Mouse (Mus musculus) retina, postnatal 1 day (tissue): Measurements from ENCODE around the gene Ccr2.
"Not testable (repeated sequence)": the region's sequence is repeated elsewhere in the genome, so short reads cannot be mapped to it uniquely, and the experiment has no call there.

Source experiments
- DNase-seq: peaks from one replicate; pipeline ENCODE4 v3.0.0-alpha.2; 2012

Ccr2 gene

DNA sequence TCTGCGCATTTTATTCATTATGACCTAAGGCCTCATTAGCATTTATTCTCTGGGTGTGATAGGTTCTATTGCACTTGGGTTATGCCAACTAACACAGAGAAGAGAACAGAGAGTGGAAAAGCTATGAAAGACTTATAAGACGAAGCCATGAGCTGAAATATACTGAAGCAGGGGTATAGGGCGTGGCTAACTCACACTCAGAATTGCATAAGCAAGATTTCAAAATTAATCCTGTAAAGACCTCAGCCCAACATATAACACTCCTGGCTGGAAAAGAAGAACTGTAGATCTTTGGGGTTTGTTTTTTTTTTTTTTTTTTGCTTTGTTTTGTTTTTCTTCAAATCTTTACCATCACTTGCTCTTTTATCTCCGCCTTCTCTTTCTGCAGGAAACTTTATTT, at the start of gene Ccr2:
Ccr2 (plus strand) TSS at position 228 of the 400 bp plus-strand sequence.
- DNase-seq, result no peak

DNA sequence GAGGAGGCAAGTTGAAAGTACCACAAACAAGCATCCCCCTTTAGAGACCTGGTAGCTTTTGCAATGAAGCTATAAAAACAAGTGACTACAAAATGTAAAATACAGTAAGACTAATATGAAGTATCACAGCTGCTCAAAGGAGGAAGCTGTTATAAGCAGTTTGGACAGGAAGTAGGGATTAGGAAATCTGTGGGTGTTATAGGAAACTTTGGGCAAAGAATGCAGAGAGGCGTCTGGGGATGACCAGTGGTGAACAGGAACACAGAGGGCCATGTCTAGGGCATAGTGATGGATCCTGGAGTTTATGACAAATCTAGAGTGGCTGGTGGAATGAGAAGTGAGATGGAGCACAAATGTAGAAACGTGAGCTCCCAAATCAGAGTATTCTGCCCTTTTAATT, 48.2 kb upstream of the Ccr2 start:
- DNase-seq, result no peak

DNA sequence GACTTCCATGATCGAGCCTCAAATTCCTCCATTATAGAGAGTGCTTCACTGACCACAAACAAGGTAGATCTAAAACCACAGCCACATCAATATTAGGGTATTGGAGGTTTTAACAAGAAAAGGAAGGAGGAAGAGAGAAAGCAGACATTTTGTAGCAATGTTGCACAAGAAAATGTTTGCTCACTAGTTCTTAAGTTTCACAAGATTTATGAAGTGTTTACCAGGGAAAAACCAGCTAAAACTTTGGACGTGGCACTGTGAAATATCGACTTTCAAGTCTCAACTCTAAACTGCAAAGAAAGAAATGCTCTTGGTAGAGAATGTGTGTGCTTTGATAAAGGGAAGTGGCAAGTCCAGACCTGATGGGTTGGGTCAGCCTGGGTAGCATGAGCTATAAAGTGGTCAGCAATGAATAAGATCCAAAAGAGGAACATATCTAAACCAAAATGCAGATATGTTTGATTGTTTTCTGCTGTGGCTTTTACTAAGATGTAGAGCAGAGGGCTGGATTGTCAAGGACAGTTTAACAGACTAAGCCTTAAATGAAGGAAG, 45.5 kb upstream of the Ccr2 start:
- no peak for DNase-seq

DNA sequence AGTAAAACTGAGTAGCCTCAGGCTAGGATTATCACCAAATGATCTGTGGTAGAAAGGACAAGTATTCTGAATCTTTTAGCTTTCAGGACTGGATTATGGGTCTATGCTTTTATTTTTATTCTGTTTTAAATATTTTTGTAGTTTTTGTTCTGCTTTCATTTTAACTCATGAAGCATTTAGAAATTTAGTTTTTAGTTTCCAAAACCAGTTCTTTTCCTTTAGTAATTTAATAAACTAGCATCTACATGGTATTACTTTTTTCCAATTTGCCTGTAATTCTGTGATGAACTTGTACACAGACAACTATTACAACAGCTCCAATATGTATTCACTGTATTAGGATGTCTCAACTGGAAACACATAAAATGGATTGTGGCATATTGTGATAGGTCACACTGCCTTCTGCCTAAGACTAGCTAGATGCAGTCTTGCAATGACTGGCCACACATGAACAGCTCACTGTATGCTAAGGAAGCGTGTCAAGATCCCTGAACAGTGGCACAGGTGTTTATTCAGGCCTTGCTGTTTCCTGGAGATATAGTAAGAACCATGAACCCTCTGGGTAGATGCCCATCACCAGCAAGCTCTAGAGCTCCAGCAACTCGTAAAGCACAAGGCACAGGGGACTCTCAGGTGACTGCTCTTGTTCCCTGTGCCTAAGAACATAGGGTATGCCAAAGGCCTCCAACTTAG, 41.9 kb upstream of the Ccr2 start:
- no peak for DNase-seq

DNA sequence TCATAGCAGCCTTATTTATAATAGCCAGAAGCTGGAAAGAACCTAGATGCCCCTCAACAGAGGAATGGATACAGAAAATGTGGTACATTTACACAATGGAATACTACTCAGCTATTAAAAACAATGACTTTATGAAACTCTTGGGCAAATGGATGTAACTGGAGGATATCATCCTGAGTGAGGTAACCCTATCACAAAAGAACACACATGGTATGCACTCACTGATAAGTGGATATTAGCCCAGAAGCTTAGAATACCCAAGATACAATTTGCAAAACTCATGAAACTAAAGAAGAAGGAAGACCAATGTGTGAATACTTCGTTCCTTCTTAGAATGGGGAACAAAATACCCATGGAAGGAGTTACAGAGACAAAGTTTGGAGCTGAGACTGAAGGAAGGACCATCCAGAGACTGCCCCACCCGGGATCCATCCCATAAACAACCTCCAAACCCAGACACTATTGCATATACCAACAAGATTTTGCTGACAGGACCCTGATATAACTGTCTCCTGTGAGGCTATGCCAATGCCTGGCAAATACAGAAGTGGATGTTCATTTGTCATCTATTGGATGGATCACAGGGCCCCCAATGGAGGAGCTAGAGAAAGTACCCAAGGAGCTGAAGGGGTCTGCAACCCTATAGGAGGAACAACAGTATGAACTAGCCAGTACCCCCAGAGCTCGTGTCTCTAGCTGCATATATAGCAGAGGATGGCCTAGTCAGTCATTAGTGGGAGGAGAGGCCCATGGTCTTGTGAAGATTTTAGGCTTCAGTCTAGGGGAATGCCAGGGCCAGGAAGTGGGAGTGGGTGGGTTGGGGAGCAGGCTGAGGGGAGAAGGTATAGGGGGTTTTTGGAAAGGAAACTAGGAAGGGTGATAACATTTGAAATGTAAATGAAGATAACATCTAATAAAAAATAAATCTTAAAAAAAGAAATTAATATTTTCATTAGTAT, 40.0 kb upstream of the Ccr2 start:
- not testable (repeated sequence) for DNase-seq

DNA sequence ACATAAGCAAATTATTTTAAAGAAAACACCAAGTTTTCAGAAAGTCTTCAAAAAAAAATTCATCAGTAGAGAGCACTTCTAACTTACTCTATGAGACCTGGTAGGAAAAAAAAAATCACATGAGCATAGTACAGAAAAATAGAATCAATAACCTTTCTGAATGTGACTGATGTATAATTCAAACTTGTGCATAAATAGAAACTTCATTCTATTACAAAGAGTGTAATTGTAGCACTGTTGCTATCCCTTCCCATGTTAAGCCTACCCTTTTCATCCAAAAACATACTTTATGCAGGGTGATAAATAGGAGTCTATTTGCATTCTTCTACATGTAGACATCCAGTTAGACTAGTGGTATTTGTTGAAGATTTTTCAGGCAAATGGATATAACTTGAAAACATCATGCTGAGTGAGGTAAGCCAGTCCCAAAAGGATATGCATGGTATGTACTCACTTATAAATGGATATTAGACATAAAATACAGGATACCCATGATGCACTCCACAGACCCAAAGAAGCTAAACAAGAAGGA, 35.1 kb upstream of the Ccr2 start:
- DNase-seq, result no peak

DNA sequence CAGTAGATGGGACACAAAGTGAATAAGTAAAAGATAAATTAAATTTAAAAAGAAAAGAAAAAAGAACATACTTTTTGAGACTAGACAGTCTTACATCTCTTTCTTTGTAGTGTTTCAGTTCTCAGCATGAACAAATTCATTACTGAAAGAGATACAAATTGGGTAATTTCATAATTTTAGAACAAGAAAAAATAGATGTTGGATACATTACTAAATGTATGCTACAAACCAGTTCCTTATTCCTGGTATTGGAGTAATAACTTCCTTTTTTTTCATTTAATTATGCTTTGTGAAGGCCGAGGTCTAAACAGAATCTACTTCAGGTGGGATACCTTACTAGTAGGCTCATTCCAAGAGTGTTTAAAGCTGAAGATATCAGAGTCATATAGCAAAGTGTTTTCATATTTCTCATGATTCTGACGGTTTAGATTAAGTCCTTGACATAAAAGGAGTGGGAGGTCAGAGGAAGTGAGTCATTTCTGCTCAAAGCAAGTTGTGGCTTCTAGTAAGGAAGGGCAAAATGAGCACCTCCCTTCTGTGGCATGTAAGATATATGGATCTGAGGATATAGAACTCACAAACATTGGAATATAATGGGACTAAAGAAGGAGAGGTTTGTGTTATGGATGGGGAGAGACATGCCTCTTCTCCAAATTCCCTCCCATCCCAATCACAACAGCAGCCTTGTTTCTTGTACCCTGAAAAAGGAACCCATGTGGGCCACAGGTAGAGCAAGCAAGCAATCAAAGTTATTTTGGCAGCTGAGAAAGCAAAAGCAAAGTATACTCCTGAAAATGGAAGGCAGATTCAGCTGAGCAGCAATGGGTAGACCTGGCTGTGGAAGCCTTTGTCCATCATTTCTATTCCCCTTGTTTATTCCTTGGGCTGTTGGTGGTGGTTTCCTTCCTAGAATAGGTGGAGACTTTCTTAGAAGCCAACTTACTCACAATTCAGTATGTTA, 33.4 kb upstream of the Ccr2 start:
- no peak for DNase-seq

DNA sequence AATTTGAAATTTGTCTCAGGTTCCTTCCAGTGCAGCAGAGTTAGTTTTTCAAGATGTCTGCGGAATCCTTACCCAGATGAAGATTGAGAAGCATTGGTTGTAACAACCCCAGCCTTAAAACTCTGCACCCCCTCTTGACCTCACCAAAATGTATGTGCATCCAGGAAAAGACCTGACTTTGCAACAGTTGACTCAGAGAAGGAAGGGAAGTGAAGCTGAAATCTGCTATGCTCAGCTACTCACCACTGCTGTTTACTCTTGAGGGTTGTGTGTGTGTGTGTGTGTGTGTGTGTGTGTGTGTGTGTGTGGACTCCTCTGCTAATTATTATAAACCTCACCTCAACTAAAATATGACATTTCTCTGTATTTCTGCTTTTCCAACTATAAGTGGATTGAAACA, 30.2 kb upstream of the Ccr2 start:
- no peak for DNase-seq

DNA sequence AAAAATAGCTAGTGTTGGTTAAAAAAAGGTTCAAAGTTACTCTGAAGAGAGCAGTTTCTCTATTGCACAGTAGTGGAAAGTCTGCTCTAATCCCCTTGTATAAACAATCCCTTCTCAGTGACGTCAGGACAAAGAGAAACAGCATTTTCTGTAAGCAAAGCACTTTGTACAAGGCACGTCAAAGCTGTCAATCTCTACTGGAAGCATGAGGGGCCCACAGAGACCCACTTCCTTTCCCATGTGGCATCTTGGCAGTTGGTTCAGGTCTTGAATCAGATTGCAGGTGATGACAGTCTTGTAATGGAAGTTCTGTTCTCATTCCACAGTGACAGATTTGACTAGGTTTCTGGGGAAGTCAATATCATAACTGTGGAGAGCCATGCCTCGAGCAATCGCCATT, 21.9 kb upstream of the Ccr2 start:
- no peak for DNase-seq

DNA sequence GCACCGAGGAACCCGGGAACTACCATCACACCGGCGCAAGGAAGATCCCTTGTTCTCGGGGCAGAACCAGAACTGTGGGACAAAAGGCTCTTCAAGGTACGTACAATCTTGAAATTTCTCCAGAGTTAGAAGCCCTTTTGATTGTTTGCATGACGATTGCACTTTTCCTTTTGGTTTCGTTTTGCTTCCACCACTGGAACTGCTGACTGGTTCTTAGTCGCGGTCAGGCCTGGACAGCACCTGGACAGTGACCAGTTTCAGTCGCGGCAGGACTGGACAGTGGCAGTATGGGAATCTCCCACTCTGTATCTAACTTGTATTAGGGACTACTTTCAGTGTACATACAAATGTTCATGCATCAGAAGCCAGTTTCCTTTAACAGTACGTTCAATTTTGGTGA, 21.3 kb upstream of the Ccr2 start:
- DNase-seq, result not testable (repeated sequence)

DNA sequence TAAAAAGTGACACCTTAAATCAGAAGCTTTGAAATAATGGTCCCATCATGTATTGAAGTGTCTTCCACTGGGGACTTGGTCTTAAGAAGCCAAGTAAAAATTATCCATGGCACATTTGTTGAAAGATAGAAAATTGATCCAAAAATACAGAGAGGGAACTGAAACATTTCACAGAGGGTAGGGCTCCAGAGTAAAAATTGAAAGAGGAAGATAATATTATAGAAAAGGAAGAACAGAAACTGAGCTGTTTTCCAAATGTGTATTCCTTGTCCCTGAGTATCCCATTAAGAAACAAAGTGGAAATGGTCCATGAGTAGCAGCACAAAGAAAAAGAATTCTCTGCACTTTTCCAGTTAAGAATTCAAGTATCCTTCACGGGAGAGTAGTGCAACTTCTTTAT, 11.3 kb upstream of the Ccr2 start:
- DNase-seq, result no peak

DNA sequence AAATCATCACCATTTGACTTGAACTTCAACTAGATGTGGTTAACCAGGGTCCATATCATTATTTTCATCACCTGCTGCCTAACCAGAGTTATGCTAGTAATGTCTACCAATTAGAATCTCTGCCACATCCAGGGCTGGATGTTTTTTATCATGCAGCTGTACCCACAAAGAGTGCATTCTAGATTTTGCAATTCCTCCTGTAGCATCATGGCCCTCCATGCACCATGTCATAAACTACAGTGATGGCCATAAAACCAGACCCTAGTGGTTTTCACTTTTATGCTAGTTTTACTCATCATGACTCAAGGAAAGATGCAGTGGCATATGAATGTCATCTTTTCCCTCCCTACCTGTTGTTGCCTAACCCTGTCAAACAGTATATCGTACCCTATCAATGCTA, 2.6 kb upstream of the Ccr2 start:
- no peak for DNase-seq

DNA sequence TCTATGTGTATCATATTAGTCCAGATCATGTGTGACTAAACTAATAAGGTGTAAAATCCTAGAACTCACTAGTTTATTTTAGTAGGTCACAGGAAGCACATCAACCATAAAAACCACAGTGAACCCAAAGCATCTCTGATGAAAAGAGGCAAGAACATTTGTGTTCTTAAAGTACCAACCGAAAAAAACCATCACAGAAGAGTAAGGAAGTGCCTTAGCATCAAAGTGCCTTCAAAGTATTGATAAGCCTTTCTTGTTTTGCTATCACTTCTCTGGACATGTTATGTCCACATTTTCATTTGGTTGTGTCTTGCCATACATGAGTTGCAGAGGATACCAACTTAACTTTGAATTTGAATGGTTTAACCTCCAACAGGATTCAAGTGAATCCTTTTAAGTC, 1.4 kb upstream of the Ccr2 start:
- DNase-seq, result no peak

DNA sequence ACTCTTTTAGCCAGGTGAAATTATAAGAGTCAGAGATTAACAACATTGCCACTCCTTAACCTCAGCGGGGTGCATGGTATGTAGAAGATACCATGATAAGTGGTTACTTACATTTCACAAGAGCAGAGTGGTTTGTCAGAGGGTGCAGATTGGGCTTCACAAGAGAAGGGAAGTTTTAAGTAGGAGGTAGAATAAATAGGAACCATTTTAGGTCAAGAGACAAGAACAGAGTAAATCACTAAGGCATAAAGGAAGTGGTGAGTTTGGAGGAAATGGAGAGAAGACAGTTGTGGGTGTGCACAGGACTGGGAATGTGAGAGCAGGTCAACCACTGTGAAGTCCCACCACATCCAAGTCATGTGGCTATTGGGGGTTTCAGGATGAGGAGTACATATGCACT, 1.4 kb downstream of the Ccr2 start:
- no peak for DNase-seq

DNA sequence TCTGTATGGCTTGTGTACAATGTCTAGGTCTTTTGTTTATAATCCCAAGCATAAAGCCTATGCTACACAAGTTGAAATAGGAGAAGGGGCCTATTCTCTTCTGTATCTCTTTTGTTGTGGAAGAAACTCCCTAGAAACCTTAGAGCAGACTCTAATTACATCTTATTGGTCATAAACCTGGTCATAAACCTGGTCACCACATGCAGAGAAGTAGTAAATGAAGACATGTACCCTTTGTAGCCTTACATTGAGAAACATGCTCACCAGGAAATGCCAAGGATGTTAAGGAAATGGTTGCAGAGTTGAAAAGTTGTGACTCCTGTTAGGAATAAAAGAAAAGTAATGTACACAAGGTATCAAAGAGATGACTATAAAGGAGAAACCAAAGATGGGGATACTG, 3.4 kb downstream of the Ccr2 start:
- no peak for DNase-seq

DNA sequence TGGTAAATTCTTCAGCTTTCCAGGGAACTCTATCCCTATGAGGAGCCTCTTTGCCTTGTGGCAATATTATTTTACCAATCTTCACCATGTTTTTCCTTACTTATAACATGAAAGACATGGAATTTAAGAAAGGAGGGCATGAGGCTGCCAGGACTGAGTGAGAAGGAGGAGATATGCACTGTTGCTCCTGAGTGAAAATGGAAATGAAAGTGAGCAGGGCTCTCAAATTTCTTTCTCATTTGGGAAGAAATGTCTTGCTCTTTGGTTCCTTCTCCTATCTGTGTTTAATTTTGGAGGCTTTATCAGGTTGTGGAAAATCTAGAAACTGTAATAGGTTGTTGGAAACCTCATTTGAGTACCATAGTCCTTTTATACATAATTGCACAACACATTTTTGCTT, 5.5 kb downstream of the Ccr2 start:
- no peak for DNase-seq

DNA sequence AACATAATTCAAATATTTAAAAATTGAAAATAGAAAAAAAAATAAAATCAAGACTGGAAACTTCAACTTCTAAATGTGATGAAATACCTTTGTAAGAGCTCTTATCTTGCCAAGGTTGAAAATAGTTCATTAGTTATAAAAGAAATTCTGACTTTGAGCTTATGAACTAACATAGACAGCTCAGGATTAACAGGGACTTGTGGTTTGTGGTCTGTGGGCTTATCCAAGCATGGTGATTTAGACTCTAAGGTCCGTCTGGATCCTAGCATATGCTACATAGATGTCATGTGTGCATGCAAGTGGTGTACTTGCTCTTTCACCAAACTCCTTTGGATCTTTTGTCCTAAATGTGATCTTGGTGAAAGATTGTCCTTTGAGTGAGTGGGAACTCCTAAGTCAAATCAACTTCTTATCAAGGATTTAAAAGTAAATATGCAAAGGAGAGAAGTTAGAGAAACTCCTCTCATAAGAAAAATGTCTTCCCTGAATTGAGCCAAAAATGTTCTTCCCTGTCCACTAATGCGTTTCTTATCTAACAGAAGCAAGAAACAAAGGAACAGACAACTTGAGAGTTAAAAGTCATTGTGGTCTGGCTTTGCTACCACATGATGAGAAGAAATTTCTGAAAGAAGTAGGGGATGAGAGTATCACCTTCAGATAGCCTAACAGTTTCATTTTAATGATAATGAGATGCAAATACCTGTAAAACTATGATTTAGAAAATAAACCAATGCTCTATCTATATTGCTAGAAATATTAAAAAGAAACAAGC, 6.8 kb downstream of the Ccr2 start:
- no peak for DNase-seq

DNA sequence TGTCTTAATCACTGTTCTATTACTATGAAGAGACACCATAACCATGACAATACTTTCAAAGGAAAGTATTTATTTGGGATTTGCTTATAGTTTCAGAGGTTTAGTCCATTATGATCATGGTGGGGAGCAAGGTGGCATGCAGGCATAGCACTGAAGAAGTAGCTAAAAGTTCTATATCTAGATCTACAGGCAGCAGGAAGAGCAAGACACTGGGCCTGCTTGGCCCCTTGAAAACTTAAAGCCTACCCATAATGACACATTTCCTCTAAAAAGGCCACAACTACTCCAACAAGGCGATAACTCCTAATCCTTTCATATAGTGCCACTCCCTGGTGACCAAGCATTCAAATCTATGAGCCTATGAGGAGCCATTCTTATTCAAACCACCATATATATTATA, 10.2 kb downstream of the Ccr2 start:
- no peak for DNase-seq

DNA sequence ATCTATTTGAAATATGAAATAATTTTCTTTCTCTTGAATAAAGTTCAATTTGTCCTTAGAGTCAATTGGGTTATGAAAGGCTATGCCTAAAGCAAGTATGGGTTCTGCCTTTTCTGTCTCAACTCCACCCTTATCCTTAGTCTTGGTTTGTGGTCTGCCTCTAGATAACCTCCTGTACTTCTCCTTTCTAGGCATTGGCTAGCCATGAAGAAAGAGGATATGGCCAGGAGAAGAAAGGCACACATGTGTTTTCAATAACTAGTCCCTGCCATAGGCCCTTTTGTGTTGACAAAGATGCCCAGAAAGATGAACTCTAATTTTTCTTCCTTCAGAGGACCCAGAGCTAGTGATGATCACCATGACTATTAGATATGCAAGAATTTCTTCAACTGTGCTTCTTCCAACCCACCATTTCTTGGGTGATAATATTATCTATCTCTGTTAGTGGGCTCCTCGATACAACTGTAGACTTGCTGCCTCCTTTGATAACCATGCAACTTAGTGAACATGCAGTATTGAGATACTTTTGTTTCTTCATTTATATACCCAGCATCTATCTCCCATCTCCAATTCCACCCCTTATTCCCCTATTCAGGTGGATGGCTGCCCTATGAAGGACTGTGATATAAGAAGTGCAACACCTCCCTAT, 11.0 kb downstream of the Ccr2 start:
- DNase-seq, result no peak

DNA sequence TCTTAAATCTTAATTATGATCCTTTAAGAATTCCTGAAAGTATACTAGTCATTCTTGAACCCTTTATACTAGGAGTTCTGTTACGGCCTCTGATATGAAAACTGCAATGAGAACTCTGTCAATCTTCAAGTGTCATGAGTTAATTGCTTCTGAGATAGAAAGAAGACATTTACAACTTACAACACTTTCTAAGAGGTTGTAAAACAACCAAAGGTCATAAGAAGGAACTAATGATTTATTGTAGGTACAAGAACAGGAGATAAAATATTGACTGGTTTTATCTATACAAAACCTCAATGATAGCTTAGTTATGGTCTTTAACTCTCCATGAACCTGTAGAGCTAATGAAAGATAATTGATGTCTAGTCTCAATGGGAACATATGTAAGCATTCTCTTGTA, 12.0 kb downstream of the Ccr2 start:
- no peak for DNase-seq

DNA sequence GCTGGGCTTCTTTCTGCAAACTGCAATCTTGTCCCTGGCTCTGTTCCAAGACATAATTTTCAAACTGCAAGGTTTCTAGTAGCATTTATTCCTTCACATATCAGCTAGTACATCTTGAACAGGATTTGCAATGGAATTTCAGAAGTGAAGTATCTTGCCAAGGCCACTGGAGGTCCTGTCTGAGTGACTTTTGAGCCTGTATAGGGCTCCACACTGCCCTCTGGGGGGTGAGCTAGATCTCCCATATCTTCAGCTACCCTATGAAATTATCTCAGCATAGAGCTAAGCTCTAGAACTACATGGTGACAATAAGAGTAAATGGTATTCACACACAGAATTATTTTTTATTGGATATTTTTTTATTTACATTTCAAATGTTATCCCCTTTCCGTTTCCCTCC, 16.7 kb downstream of the Ccr2 start:
- DNase-seq, result peak; percentile 6
